In the genomic region with DNA sequence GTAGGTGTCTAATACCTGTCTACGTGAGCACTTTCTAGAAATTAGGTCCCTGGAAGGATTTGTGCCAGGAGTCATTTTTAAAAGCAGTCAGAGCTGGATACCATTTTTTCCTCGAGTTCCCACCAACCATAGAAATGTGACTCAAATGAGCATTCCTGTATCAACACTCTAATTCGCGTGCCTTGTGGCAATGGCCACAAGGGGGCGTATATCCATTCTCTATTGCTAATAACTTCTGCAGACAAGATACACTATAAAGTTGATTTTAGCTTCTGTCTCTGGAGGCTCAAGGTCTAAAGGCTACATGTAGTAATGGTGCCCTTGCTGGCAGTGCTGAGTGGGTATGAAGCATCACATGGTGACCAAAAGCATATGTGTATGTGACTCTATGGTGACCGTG, we compare ENCODE assay signal across 8 mouse cellular contexts.
DNase-seq lines count a peak whose midpoint lies in the region.

No protein-coding gene starts in this region.

- no peaks in the 10 kb centered on the region for H3K9me3 ChIP-seq in embryonic facial prominence, embryonic 10.5 days

- H3K27me3 ChIP-seq in embryonic facial prominence, embryonic 10.5 days (replicated peaks; ENCODE audit: low read depth, poor library complexity, severe bottlenecking) = no peaks in the 10 kb centered on the region

- 56% methylated on average over 6 of the region's 6 CpGs for WGBS in embryonic facial prominence, embryonic 10.5 days

- no peak overlapping the region for H3K4me3 ChIP-seq in embryonic facial prominence, embryonic 10.5 days

- no peaks in the 10 kb centered on the region for H3K4me1 ChIP-seq in embryonic facial prominence, embryonic 10.5 days

- peak; percentile 33 to 80 for DNase-seq in adrenal gland, adult (ENCODE audit: inconsistent age in 2 of 2, low spot score in 1 of 2)
- DNase-seq in adrenal gland, postnatal 4 days (ENCODE audit: low spot score in 2 of 2) = no peak
- peak; percentile 22 for DNase-seq in left cerebral cortex, adult 11 months (ENCODE audit: low spot score)
- no peak for DNase-seq in left cerebral cortex, adult 9 months (ENCODE audit: low spot score in 2 of 2)
- DNase-seq in WW6 (ENCODE audit: low read depth, low spot score) = peak; percentile 31
- peak; percentile 41 for DNase-seq in embryonic facial prominence, embryonic 10.5 days (ENCODE audit: low spot score)
- DNase-seq in lung, postnatal 14 days = peak; percentile 42
- DNase-seq in thymus, postnatal 4 days = peak; percentile 71

- H3K27ac ChIP-seq in embryonic facial prominence, embryonic 10.5 days (replicated peaks) = no peak overlapping the region

- H3K36me3 ChIP-seq in embryonic facial prominence, embryonic 10.5 days (replicated peaks) = no peaks in the 10 kb centered on the region

Comparison
In these comparisons a context has a peak if more than half of its experiments do, and no peak if none do; other contexts are left out.
1. DNase-seq: peak in adrenal gland, adult (2 of 2), left cerebral cortex, adult 11 months (single experiment), WW6 (single experiment), embryonic facial prominence, embryonic 10.5 days (single experiment), lung, postnatal 14 days (single experiment) and thymus, postnatal 4 days (single experiment); none in adrenal gland, postnatal 4 days (0 of 2) and left cerebral cortex, adult 9 months (0 of 2).